Mouse (Mus musculus): ENCODE results near the gene Aqp7. TPM values are rescaled to one million over a fixed set of nuclear protein-coding genes. Genes with fewer than 3 reads are reported as not detected.
A peak's percentile ranks its signal among the peaks of the same experiment; 100 is the strongest.

Aqp7 gene
- polyA plus RNA-seq, 1 experiment from 2014 or later = 14.1 TPM

GRCm38 (mm10) chr4:41051781-41052180 is 3.8 kb upstream of the Aqp7 start:
- no peak overlapping the region for H3K4me2 ChIP-seq (replicated peaks; ENCODE audit: low read depth)
- 83% methylated on average over 7 of the region's 7 CpGs for WGBS
- no peaks in the 10 kb centered on the region for H3K9me3 ChIP-seq (ENCODE audit: control insufficient read depth)
- no peak overlapping the region for H3K27ac ChIP-seq (ENCODE audit: low read depth, low read length)
- no peak overlapping the region for H3K4me3 ChIP-seq (ENCODE audit: low read depth, low read length)
- H3K27me3 ChIP-seq (replicated peaks; ENCODE audit: control insufficient read depth, insufficient read depth, low read length) = no peaks in the 10 kb centered on the region
- no peak for ATAC-seq
- no peaks in the 10 kb centered on the region for H3K4me1 ChIP-seq (replicated peaks; ENCODE audit: control insufficient read depth, insufficient read depth, low read length)
- no peak overlapping the region for H3K9ac ChIP-seq (ENCODE audit: low read depth, low read length)
- H3K36me3 ChIP-seq (ENCODE audit: control insufficient read depth, insufficient read depth) = no peaks in the 10 kb centered on the region
- TF ChIP-seq CTCF (IDR thresholded peaks at IDR 0.05; ENCODE audit: low read depth) = no peak

- no peak for ATAC-seq
- peak; percentile 94 for TF ChIP-seq CTCF (IDR thresholded peaks at IDR 0.05; ENCODE audit: low read depth)
- H3K36me3 ChIP-seq (ENCODE audit: control insufficient read depth, insufficient read depth) = no peaks in the 10 kb centered on the region
- H3K9ac ChIP-seq (ENCODE audit: low read depth, low read length) = no peak overlapping the region
- no peak overlapping the region for H3K4me3 ChIP-seq (ENCODE audit: low read depth, low read length)
- no peak overlapping the region for H3K27ac ChIP-seq (ENCODE audit: low read depth, low read length)
- H3K4me2 ChIP-seq (replicated peaks; ENCODE audit: low read depth) = peak overlapping the region; percentile 37; the same call in 1 of the 2 replicates
- 38% methylated on average over 16 of the region's 16 CpGs for WGBS
- H3K4me1 ChIP-seq (replicated peaks; ENCODE audit: control insufficient read depth, insufficient read depth, low read length) = no peaks in the 10 kb centered on the region
- H3K27me3 ChIP-seq (replicated peaks; ENCODE audit: control insufficient read depth, insufficient read depth, low read length) = no peaks in the 10 kb centered on the region
- no peaks in the 10 kb centered on the region for H3K9me3 ChIP-seq (ENCODE audit: control insufficient read depth)
These were observed 3.1 kb upstream of the Aqp7 start for GRCm38 (mm10) chr4:41050726-41051675.

- 22% methylated on average over 2 of the region's 2 CpGs for WGBS
- no peak for TF ChIP-seq CTCF (IDR thresholded peaks at IDR 0.05; ENCODE audit: low read depth)
- H3K4me2 ChIP-seq (replicated peaks; ENCODE audit: low read depth) = no peak overlapping the region
These were observed 987 bp upstream of the Aqp7 start for GRCm38 (mm10) chr4:41048926-41049325.

GRCm38 (mm10) chr4:41046254-41046795 is 1.6 kb downstream of the Aqp7 start:
- Histone ChIP-seq H3K4me3 (ENCODE audit: low read depth, low read length) (no peak overlapping the region), H3K27ac (ENCODE audit: low read depth, low read length) (no peak overlapping the region), H3K4me2 (replicated peaks; ENCODE audit: low read depth) (no peak overlapping the region), H3K4me1 (replicated peaks; ENCODE audit: control insufficient read depth, insufficient read depth, low read length) (no peaks in the 10 kb centered on the region), H3K36me3 (ENCODE audit: control insufficient read depth, insufficient read depth) (no peaks in the 10 kb centered on the region), H3K9ac (ENCODE audit: low read depth, low read length) (no peak overlapping the region), H3K9me3 (ENCODE audit: control insufficient read depth) (no peaks in the 10 kb centered on the region), H3K27me3 (replicated peaks; ENCODE audit: control insufficient read depth, insufficient read depth, low read length) (no peaks in the 10 kb centered on the region)
- no peak for ATAC-seq
- 84% methylated on average over 13 of the region's 13 CpGs for WGBS
- TF ChIP-seq CTCF (IDR thresholded peaks at IDR 0.05; ENCODE audit: low read depth) = no peak

More at GRCm38 (mm10) chr4:41048926-41049325, 987 bp upstream of the Aqp7 start:
- H3K4me3 ChIP-seq (ENCODE audit: low read depth, low read length) = no peak overlapping the region
- H3K27ac ChIP-seq (ENCODE audit: low read depth, low read length) = no peak overlapping the region
- H3K9ac ChIP-seq (ENCODE audit: low read depth, low read length) = no peak overlapping the region
- no peaks in the 10 kb centered on the region for H3K36me3 ChIP-seq (ENCODE audit: control insufficient read depth, insufficient read depth)
- no peak for ATAC-seq
- H3K4me1 ChIP-seq (replicated peaks; ENCODE audit: control insufficient read depth, insufficient read depth, low read length) = no peaks in the 10 kb centered on the region
- no peaks in the 10 kb centered on the region for H3K9me3 ChIP-seq (ENCODE audit: control insufficient read depth)
- no peaks in the 10 kb centered on the region for H3K27me3 ChIP-seq (replicated peaks; ENCODE audit: control insufficient read depth, insufficient read depth, low read length)

GRCm38 (mm10) chr4:41045288-41045687 is 2.7 kb downstream of the Aqp7 start:
- H3K9ac ChIP-seq (ENCODE audit: low read depth, low read length) = no peak overlapping the region
- H3K4me3 ChIP-seq (ENCODE audit: low read depth, low read length) = no peak overlapping the region
- no peaks in the 10 kb centered on the region for H3K36me3 ChIP-seq (ENCODE audit: control insufficient read depth, insufficient read depth)
- peak; percentile 32 for TF ChIP-seq CTCF (IDR thresholded peaks at IDR 0.05; ENCODE audit: low read depth)
- H3K27ac ChIP-seq (ENCODE audit: low read depth, low read length) = no peak overlapping the region
- peak; percentile 36; the same call in 1 of the 2 replicates for ATAC-seq
- no peaks in the 10 kb centered on the region for H3K27me3 ChIP-seq (replicated peaks; ENCODE audit: control insufficient read depth, insufficient read depth, low read length)
- 42% methylated on average over 3 of the region's 3 CpGs for WGBS
- H3K4me2 ChIP-seq (replicated peaks; ENCODE audit: low read depth) = peak overlapping the region; percentile 42
- no peaks in the 10 kb centered on the region for H3K4me1 ChIP-seq (replicated peaks; ENCODE audit: control insufficient read depth, insufficient read depth, low read length)
- no peaks in the 10 kb centered on the region for H3K9me3 ChIP-seq (ENCODE audit: control insufficient read depth)

- Histone ChIP-seq H3K4me3 (ENCODE audit: low read depth, low read length) (no peak overlapping the region), H3K27me3 (replicated peaks; ENCODE audit: control insufficient read depth, insufficient read depth, low read length) (no peaks in the 10 kb centered on the region), H3K36me3 (ENCODE audit: control insufficient read depth, insufficient read depth) (no peaks in the 10 kb centered on the region), H3K4me1 (replicated peaks; ENCODE audit: control insufficient read depth, insufficient read depth, low read length) (no peaks in the 10 kb centered on the region), H3K27ac (ENCODE audit: low read depth, low read length) (no peak overlapping the region), H3K9me3 (ENCODE audit: control insufficient read depth) (no peaks in the 10 kb centered on the region), H3K4me2 (replicated peaks; ENCODE audit: low read depth) (0 out of 2 replicates have a peak overlapping the region, but pooled peaks have one; percentile 10), H3K9ac (ENCODE audit: low read depth, low read length) (no peak overlapping the region)
- WGBS = 66% methylated on average over 5 of the region's 5 CpGs
- peak; percentile 40; the same call in 1 of the 2 replicates for ATAC-seq
- TF ChIP-seq CTCF (IDR thresholded peaks at IDR 0.05; ENCODE audit: low read depth) = peak; percentile 62
These were observed 4.0 kb downstream of the Aqp7 start for GRCm38 (mm10) chr4:41043961-41044360.

Measured in intestine, postnatal 0 days (tissue).